Mouse (Mus musculus) adrenal gland, adult 2 months (tissue): ENCODE measurements around the gene Ccdc36. TPM values are rescaled to one million over a fixed set of nuclear protein-coding genes. Genes with fewer than 3 reads are reported as not detected.

Source experiments
- DNase-seq: peaks from one replicate; pipeline ENCODE4 v3.0.0; 2021
- polyA plus RNA-seq: library from polyadenylated mRNA; depleted of rRNA; stranded (reverse); fragments of >200 nt; gene quantifications from 2 replicates; pipeline ENCODE4 v1.2.3, GENCODE M21; 2012; rRNA removed
- total RNA-seq, 2 experiments: library from RNA; stranded (reverse); gene quantifications; 2 replicates each; pipeline ENCODE4 v1.2.3; 2021

Ccdc36 gene
- total and polyA plus RNA-seq, 3 experiments = not detected

DNA sequence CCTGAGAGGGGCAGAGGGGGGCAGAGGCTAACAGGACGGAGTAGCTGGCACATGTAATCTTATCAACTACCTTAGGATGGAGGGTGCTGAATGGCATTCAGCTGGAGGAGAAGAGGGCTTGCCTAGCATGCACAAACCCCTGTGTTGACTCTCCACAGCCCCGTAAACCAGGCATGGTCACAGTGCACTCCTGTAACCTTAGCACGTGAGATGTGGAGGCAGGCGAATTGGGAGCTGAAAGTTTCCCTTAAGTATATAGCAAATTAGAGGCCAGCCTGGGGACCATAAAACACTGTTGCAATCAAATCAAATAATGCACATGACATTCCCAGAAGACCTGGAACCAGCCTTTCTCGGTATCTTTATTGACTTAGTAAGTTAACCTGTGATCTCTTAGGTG lies 49.5 kb downstream of the Ccdc36 start:
- DNase-seq = no peak

DNA sequence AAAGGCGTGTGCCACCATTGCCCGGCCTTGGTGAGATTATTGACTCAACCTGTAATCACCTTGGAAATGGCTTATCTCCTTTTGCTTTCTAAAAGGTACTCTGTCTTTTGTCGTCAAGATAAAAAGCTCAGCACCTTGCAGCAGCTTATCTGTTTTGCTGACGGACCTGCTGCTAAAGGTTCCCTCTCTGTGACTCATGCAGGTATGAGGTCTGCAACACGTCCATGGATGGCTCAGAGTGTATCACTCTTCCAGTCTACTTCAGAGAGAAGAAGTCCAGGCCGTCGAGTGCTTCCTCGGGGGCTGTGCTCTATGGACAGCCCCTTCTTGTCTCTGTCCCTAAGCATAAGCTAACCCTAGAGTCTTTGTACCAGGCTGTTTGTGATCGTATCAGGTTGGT lies 50.0 kb downstream of the Ccdc36 start:
- no peak for DNase-seq

Other genes starting within 250 kb of the Ccdc36 start
- 1 to 10 TPM; 5.0 to 5.2 TPM for gene Bsn, start 238.1 kb downstream of the Ccdc36 start, total RNA-seq
- 4.1 and 4.3 TPM in 2 replicates for gene Bsn, start 238.1 kb downstream of the Ccdc36 start, polyA plus RNA-seq
- 100 to 1,000 TPM; 143 to 148 TPM for gene Dag1, start 164.5 kb downstream of the Ccdc36 start, total RNA-seq
- 59.3 and 86.5 TPM in 2 replicates for gene Dag1, start 164.5 kb downstream of the Ccdc36 start, polyA plus RNA-seq
- gene Nicn1, start 138.1 kb downstream of the Ccdc36 start, total RNA-seq = 10 to 100 TPM; 17.5 to 24.9 TPM
- gene Nicn1, start 138.1 kb downstream of the Ccdc36 start, polyA plus RNA-seq = 16.6 and 18.8 TPM in 2 replicates
- 1 to 10 TPM; 3.3 to 5.5 TPM for gene Amt, start 131.6 kb downstream of the Ccdc36 start, total RNA-seq
- 2.2 and 2.6 TPM in 2 replicates for gene Amt, start 131.6 kb downstream of the Ccdc36 start, polyA plus RNA-seq
- 100 to 1,000 TPM; 355 to 363 TPM for gene Rhoa, start 122.4 kb downstream of the Ccdc36 start, total RNA-seq
- gene Rhoa, start 122.4 kb downstream of the Ccdc36 start, polyA plus RNA-seq = 169 and 187 TPM in 2 replicates
- 10 to 100 TPM; 31.3 to 56.7 TPM for gene Tcta, start 122.3 kb downstream of the Ccdc36 start, total RNA-seq
- 42.8 and 46.3 TPM in 2 replicates for gene Tcta, start 122.3 kb downstream of the Ccdc36 start, polyA plus RNA-seq
- gene Gpx1, start 89.6 kb downstream of the Ccdc36 start, total RNA-seq = 100 to 1,000 TPM; 694 to 927 TPM
- 1,573 and 1,924 TPM in 2 replicates for gene Gpx1, start 89.6 kb downstream of the Ccdc36 start, polyA plus RNA-seq
- gene Usp4, start 80.6 kb downstream of the Ccdc36 start, total RNA-seq = 100 to 1,000 TPM; 100 to 122 TPM
- gene Usp4, start 80.6 kb downstream of the Ccdc36 start, polyA plus RNA-seq = 47.0 and 52.3 TPM in 2 replicates
- gene 1700102P08Rik, start 35.7 kb downstream of the Ccdc36 start, total RNA-seq = 1 to 10 TPM in 1 of 2 experiments, under 1 TPM in 1; 0.52 to 1.8 TPM
- gene 1700102P08Rik, start 35.7 kb downstream of the Ccdc36 start, polyA plus RNA-seq = 0.37 and 0.86 TPM in 2 replicates
- not detected for gene BC048562, start 8.0 kb upstream of the Ccdc36 start, total RNA-seq
- not detected in 2 replicates for gene BC048562, start 8.0 kb upstream of the Ccdc36 start, polyA plus RNA-seq
- 10 to 100 TPM; 27.8 to 46.5 TPM for gene Ccdc71, start 32.0 kb upstream of the Ccdc36 start, total RNA-seq
- 23.0 and 28.1 TPM in 2 replicates for gene Ccdc71, start 32.0 kb upstream of the Ccdc36 start, polyA plus RNA-seq
- 10 to 100 TPM; 19.4 to 24.5 TPM for gene Klhdc8b, start 33.1 kb upstream of the Ccdc36 start, total RNA-seq
- 73.1 and 81.9 TPM in 2 replicates for gene Klhdc8b, start 33.1 kb upstream of the Ccdc36 start, polyA plus RNA-seq
- 100 to 1,000 TPM in 1 of 2 experiments, 10 to 100 TPM in 1; 94.0 to 107 TPM for gene Lamb2, start 51.3 kb upstream of the Ccdc36 start, total RNA-seq
- 136 and 150 TPM in 2 replicates for gene Lamb2, start 51.3 kb upstream of the Ccdc36 start, polyA plus RNA-seq
- 100 to 1,000 TPM; 172 to 248 TPM for gene Usp19, start 62.1 kb upstream of the Ccdc36 start, total RNA-seq
- gene Usp19, start 62.1 kb upstream of the Ccdc36 start, polyA plus RNA-seq = 221 and 261 TPM in 2 replicates
- 100 to 1,000 TPM; 186 to 192 TPM for gene Qars, start 79.2 kb upstream of the Ccdc36 start, total RNA-seq
- 173 and 186 TPM in 2 replicates for gene Qars, start 79.2 kb upstream of the Ccdc36 start, polyA plus RNA-seq
- 100 to 1,000 TPM; 105 to 126 TPM for gene Qrich1, start 88.3 kb upstream of the Ccdc36 start, total RNA-seq
- gene Qrich1, start 88.3 kb upstream of the Ccdc36 start, polyA plus RNA-seq = 119 and 129 TPM in 2 replicates
- 100 to 1,000 TPM in 1 of 2 experiments, 10 to 100 TPM in 1; 75.6 to 123 TPM for gene Impdh2, start 131.8 kb upstream of the Ccdc36 start, total RNA-seq
- 93.8 and 121 TPM in 2 replicates for gene Impdh2, start 131.8 kb upstream of the Ccdc36 start, polyA plus RNA-seq
- gene Ndufaf3, start 138.9 kb upstream of the Ccdc36 start, total RNA-seq = 10 to 100 TPM; 60.7 to 68.7 TPM
- gene Ndufaf3, start 138.9 kb upstream of the Ccdc36 start, polyA plus RNA-seq = 76.7 and 98.4 TPM in 2 replicates
- gene Dalrd3, start 141.4 kb upstream of the Ccdc36 start, total RNA-seq = 10 to 100 TPM; 67.2 to 70.7 TPM
- gene Dalrd3, start 141.4 kb upstream of the Ccdc36 start, polyA plus RNA-seq = 325 and 372 TPM in 2 replicates
- 100 to 1,000 TPM in 1 of 2 experiments, 10 to 100 TPM in 1; 91.5 to 126 TPM for gene Wdr6, start 150.3 kb upstream of the Ccdc36 start, total RNA-seq
- 132 and 151 TPM in 2 replicates for gene Wdr6, start 150.3 kb upstream of the Ccdc36 start, polyA plus RNA-seq
- gene P4htm, start 169.2 kb upstream of the Ccdc36 start, total RNA-seq = 1 to 10 TPM; 7.1 to 8.3 TPM
- 14.7 and 17.2 TPM in 2 replicates for gene P4htm, start 169.2 kb upstream of the Ccdc36 start, polyA plus RNA-seq
- gene Arih2, start 220.9 kb upstream of the Ccdc36 start, total RNA-seq = 10 to 100 TPM; 52.0 to 74.6 TPM
- 19.7 and 23.9 TPM in 2 replicates for gene Arih2, start 220.9 kb upstream of the Ccdc36 start, polyA plus RNA-seq
- gene Slc25a20, start 233.6 kb upstream of the Ccdc36 start, total RNA-seq = 100 to 1,000 TPM; 123 to 170 TPM
- 38.0 and 46.7 TPM in 2 replicates for gene Slc25a20, start 233.6 kb upstream of the Ccdc36 start, polyA plus RNA-seq